Mouse (Mus musculus) fat pad, adult 2 months (tissue): Measurements from ENCODE around the gene Gm5728.
"Not testable (repeated sequence)": the region's sequence is repeated elsewhere in the genome, so short reads cannot be mapped to it uniquely, and the experiment has no call there.

Experiments used
- DNase-seq: peaks from one replicate; pipeline ENCODE4 v3.0.0-alpha.2; 2011; ENCODE audit warnings: low read depth, low spot score; ENCODE audit errors: extremely low read depth

The Gm5728 gene

DNA sequence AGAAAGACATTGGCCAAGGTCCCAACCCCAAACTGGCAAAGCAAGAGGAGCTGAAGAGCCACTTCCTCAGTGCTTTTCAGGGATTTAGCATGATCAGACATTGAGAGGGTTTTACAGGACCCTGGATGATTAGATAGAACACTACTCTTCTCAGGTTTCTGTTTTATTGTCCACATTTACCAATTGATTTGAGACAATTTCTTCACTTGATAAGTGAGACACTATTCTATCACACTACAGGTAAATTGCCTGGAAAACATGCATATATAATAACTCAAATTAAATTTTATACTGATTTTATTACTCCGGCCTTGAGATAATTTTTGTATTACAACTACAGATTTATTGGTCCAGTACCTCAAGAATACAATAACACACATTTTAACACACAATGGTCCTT, at the start of gene Gm5728:
TSS of gene Gm5728 (minus strand) at position 101 of the 400 bp plus-strand sequence.
- DNase-seq: not testable (repeated sequence)

DNA sequence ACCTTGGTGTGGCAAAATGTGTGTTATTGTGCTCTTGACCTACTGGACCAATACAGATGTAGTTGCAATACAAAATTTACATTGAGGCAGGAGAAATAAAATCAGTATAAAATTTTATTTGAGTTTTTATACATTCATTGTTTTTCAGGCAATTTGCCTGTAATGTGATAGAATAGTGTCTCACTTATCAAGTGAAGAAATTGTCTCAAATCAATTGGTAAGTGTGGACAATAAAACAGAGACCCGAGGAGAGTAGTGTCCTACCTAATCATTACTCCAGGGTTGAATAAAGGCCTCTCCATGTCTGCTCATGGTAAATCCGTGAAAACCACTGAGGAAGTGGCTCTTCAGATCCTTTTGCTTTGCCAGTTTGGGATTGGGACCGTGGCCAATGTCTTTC, 42.4 kb upstream of the Gm5728 start, which contains the start of gene Vmn1r100:
TSS of gene Vmn1r100 (plus strand) at position 301 of the 400 bp plus-strand sequence.
- not testable (repeated sequence) for DNase-seq

DNA sequence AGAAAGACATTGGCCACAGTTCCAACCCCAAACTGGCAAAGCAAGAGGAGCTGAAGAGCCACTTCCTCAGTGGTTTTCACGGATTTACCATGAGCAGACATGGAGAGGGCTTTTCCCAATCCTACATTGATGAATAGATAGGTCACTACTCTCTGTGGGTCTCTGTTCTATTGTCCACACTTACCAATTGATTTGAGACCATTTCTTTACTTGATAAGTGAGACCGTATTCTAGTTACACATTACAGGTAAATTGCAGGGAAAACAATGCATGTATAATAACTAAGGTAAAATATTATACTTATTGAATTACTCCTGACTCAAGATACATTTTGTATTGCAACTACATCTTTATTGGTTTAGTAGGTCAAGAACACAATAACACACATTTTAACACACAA, 41.2 kb downstream of the Gm5728 start, which contains the start of gene Gm4133:
TSS of gene Gm4133 (minus strand) at position 101 of the 400 bp plus-strand sequence.
- DNase-seq: not testable (repeated sequence)
